Mouse (Mus musculus) MEL (cell line): ENCODE measurements at regions not wholly inside any gene's neighbourhood (a gene's known extent, or its start where the extent isn't known, plus 50 kb on each side); places are given as distances from the start of the nearest gene placed in this dataset.

ENCODE experiments used
- DNase-seq: peaks from one replicate; pipeline ENCODE4 v3.0.0; 2011; ENCODE audit warnings: low read depth, low spot score
- H3K27ac ChIP-seq: 2 replicates; pipeline ENCODE4 v1.5.1; 2012; ENCODE audit warnings: low read depth, mild to moderate bottlenecking, control low read depth, low read length, moderate library complexity; ENCODE audit not compliant: control insufficient read depth
- H3K27me3 ChIP-seq, 2 experiments: fragments of 150-350 bp in 1 of 2; sonication (generic) in 1 of 2; 2 replicates each; pipeline ENCODE4 v1.6.1; 2012; ENCODE audit warnings: low read length in 2 of 2, mild to moderate bottlenecking in 2 of 2, improper control_type of control experiment in 1 of 2, moderate library complexity in 1 of 2; ENCODE audit not compliant: insufficient read depth in 2 of 2, control insufficient read depth in 1 of 2
- H3K36me3 ChIP-seq, 2 experiments: 2 replicates each; pipeline ENCODE4 v1.6.1; 2012 to 2014; ENCODE audit warnings: low read length in 2 of 2, improper control_type of control experiment in 1 of 2, inconsistent platforms in 1 of 2, mild to moderate bottlenecking in 1 of 2; ENCODE audit not compliant: insufficient read depth in 2 of 2, control insufficient read depth in 1 of 2
- H3K4me1 ChIP-seq, 2 experiments: fragments of 150-350 bp in 1 of 2; sonication (generic) in 1 of 2; 2 replicates each; pipeline ENCODE4 v1.6.1; 2012; ENCODE audit warnings: low read length in 2 of 2, improper control_type of control experiment in 1 of 2, mild to moderate bottlenecking in 1 of 2; ENCODE audit not compliant: insufficient read depth in 2 of 2, control insufficient read depth in 1 of 2
- H3K4me3 ChIP-seq, 2 experiments: fragments of 150-350 bp in 1 of 2; sonication (generic) in 1 of 2; 2 replicates each; pipeline ENCODE4 v1.5.1; 2012; ENCODE audit warnings: low read depth in 2 of 2, low read length in 2 of 2, mild to moderate bottlenecking in 2 of 2, moderate library complexity in 2 of 2, control low read depth in 1 of 2, improper control_type of control experiment in 1 of 2; ENCODE audit not compliant: control insufficient read depth in 1 of 2, insufficient read depth in 1 of 2
- H3K79me2 ChIP-seq: 2 replicates; pipeline ENCODE4 v1.6.1; 2012; ENCODE audit warnings: mild to moderate bottlenecking, low read length, moderate library complexity; ENCODE audit not compliant: control insufficient read depth, poor library complexity, insufficient read depth
- H3K9ac ChIP-seq: 2 replicates; pipeline ENCODE4 v1.6.1; 2012; ENCODE audit warnings: low read depth, mild to moderate bottlenecking, control low read depth, low read length, moderate library complexity; ENCODE audit not compliant: control insufficient read depth, poor library complexity, severe bottlenecking
- H3K9me3 ChIP-seq: fragments of 150-350 bp; sonication (generic); replicated peaks from 2 replicates; pipeline ENCODE4 v1.6.1; 2012; ENCODE audit warnings: mild to moderate bottlenecking, low read length, improper control_type of control experiment, moderate library complexity; ENCODE audit not compliant: insufficient read depth
- E2F4 ChIP-seq: IDR thresholded peaks from 2 replicates; pipeline ENCODE4 v1.6.1; 2011; ENCODE audit warnings: low read depth, low read length, improper control_type of control experiment, borderline replicate concordance
- ELF1 ChIP-seq: IDR thresholded peaks from 2 replicates; pipeline ENCODE4 v1.6.1; 2014; ENCODE audit warnings: low read depth, mild to moderate bottlenecking, inconsistent platforms, low read length, improper control_type of control experiment, moderate library complexity
- MAX ChIP-seq: IDR thresholded peaks from 2 replicates; pipeline ENCODE4 v1.6.1; 2011; ENCODE audit warnings: low read length, improper control_type of control experiment
- MEF2A ChIP-seq: IDR thresholded peaks from 2 replicates; pipeline ENCODE4 v1.6.1; 2014; ENCODE audit warnings: low read depth, mild to moderate bottlenecking, inconsistent platforms, low read length, improper control_type of control experiment; ENCODE audit not compliant: poor library complexity, insufficient replicate concordance, severe bottlenecking; ENCODE audit errors: extremely low read depth
- MYB ChIP-seq: IDR thresholded peaks from 2 replicates; pipeline ENCODE4 v1.6.1; 2011; ENCODE audit warnings: mild to moderate bottlenecking, low read depth, low read length, improper control_type of control experiment
- NRF1 ChIP-seq: IDR thresholded peaks from 2 replicates; pipeline ENCODE4 v1.6.1; 2014; ENCODE audit warnings: low read depth, mild to moderate bottlenecking, inconsistent platforms, low read length, improper control_type of control experiment, moderate library complexity; ENCODE audit not compliant: poor library complexity, insufficient read depth, severe bottlenecking
- POLR2A ChIP-seq, 2 experiments: IDR thresholded peaks; 2 replicates each; pipeline ENCODE4 v1.6.1; 2011 to 2012; ENCODE audit warnings: low read length in 2 of 2, mild to moderate bottlenecking in 2 of 2, control low read depth in 1 of 2, improper control_type of control experiment in 1 of 2, low read depth in 1 of 2, moderate library complexity in 1 of 2; ENCODE audit not compliant: control insufficient read depth in 1 of 2, insufficient read depth in 1 of 2, poor library complexity in 1 of 2
- SIN3A ChIP-seq: IDR thresholded peaks from 2 replicates; pipeline ENCODE4 v1.6.1; 2012; ENCODE audit warnings: low read length, improper control_type of control experiment, inconsistent platforms
- SMC3 ChIP-seq: IDR thresholded peaks from 2 replicates; pipeline ENCODE4 v1.6.1; 2011; ENCODE audit warnings: low read depth, low read length, improper control_type of control experiment
- TBP ChIP-seq: IDR thresholded peaks from 2 replicates; pipeline ENCODE4 v1.8.0; 2011; ENCODE audit warnings: low read depth, low read length, improper control_type of control experiment
- UBTF ChIP-seq: IDR thresholded peaks from 2 replicates; pipeline ENCODE4 v1.6.1; 2012; ENCODE audit warnings: low read depth, mild to moderate bottlenecking, inconsistent platforms, low read length, improper control_type of control experiment, moderate library complexity, borderline replicate concordance; ENCODE audit not compliant: insufficient read depth
- USF1 ChIP-seq: IDR thresholded peaks from 2 replicates; pipeline ENCODE4 v1.6.1; 2014; ENCODE audit warnings: low read depth, mild to moderate bottlenecking, inconsistent platforms, low read length, improper control_type of control experiment, moderate library complexity
- ZC3H11A ChIP-seq: IDR thresholded peaks from 2 replicates; pipeline ENCODE4 v1.6.1; 2012; ENCODE audit warnings: low read depth, mild to moderate bottlenecking, inconsistent platforms, low read length, improper control_type of control experiment

DNA sequence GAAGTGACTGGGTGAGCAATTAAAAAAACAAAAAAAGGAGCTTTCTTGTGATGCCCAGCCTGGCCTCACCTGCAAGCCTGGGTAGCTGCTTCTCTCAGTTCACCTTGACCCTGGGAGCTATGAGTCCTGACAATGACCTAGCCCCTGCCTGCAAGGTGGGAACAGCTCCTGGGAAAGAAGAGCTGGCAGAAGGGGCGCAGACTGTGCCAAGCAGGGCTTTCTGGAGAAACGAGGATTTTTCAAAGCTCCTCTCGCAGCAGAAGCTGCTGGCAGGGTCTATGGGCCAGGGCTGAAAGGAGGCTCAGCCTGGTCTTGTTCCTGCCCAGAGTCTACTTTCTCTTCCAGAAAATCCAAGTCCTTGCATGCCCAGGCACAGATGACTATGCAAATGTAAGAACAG lies 380.4 kb downstream of the Zfp536 start:
- TF ChIP-seq NRF1 (no peak), MYB (no peak), SIN3A (no peak)
- Histone ChIP-seq H3K9me3 (no peaks in the 10 kb centered on the region), H3K36me3 (no peaks in the 10 kb centered on the region), H3K9ac (no peak overlapping the region), H3K27me3 (no peaks in the 10 kb centered on the region), H3K4me1 (no peaks in the 10 kb centered on the region), H3K79me2 (no peaks in the 10 kb centered on the region), H3K4me3 (no peak overlapping the region), H3K27ac (no peak overlapping the region)
- no peak for DNase-seq

DNA sequence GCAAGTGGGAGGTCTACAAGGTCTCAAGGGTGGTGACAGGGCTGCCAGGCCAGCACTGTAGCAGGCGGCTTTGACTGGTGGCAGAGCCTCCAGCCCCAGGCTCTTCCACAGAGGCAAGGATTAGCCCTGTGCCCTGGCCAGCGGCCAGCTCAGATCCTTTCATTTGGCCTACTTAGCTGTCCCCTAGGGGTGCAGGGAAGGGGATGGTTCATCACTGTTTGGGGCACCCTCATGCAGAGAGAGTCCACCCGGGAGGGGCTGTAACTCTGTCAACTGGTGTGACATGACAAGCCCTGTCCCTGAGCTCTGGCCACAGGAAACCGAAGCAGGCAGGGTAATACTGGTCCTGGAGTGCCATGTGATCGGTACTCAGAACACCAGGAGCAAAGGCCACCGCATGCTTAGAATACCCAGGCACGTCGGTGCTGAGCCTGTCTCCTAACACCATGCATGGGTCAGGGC lies 378.4 kb downstream of the Zfp536 start:
- Histone ChIP-seq H3K4me3 (no peak overlapping the region), H3K79me2 (no peaks in the 10 kb centered on the region), H3K9ac (no peak overlapping the region), H3K9me3 (no peaks in the 10 kb centered on the region), H3K4me1 (no peaks in the 10 kb centered on the region), H3K36me3 (no peaks in the 10 kb centered on the region), H3K27ac (no peak overlapping the region), H3K27me3 (no peaks in the 10 kb centered on the region)
- no peak for TF ChIP-seq MEF2A
- DNase-seq, result no peak

- TF ChIP-seq MEF2A, result no peak
- no peak for TF ChIP-seq SIN3A
- no peak for TF ChIP-seq USF1
- Histone ChIP-seq H3K27me3 (no peaks in the 10 kb centered on the region), H3K9me3 (no peaks in the 10 kb centered on the region), H3K4me1 (no peaks in the 10 kb centered on the region), H3K4me3 (no peak overlapping the region), H3K36me3 (no peaks in the 10 kb centered on the region), H3K9ac (no peak overlapping the region), H3K27ac (no peak overlapping the region), H3K79me2 (no peaks in the 10 kb centered on the region)
- no peak for DNase-seq
Observed at GRCm38 (mm10) chr7:37395881-37396513, 377.4 kb downstream of the Zfp536 start.

GRCm38 (mm10) chr7:37403483-37403882 lies 370.0 kb downstream of the Zfp536 start:
- H3K27me3 ChIP-seq, result no peaks in the 10 kb centered on the region
- H3K27ac ChIP-seq, result no peak overlapping the region
- DNase-seq, result no peak
- no peak overlapping the region for H3K4me3 ChIP-seq
- H3K79me2 ChIP-seq, result no peaks in the 10 kb centered on the region
- H3K36me3 ChIP-seq, result no peaks in the 10 kb centered on the region
- H3K9ac ChIP-seq, result no peak overlapping the region
- H3K4me1 ChIP-seq, result no peaks in the 10 kb centered on the region
- TF ChIP-seq SMC3 (no peak), MYB (no peak), UBTF (no peak), ZC3H11A (no peak), NRF1 (no peak), E2F4 (no peak), MEF2A (no peak), TBP (no peak), ELF1 (no peak), MAX (no peak), POLR2A (IDR thresholded peaks at IDR 0.05; ENCODE audit: control insufficient read depth in 1 of 2, insufficient read depth in 1 of 2, low read depth in 1 of 2, low read length in 2 of 2, poor library complexity in 1 of 2) (no peak)
- H3K9me3 ChIP-seq, result no peaks in the 10 kb centered on the region
